Mouse (Mus musculus) midbrain, embryonic 16.5 days (tissue): ENCODE results near the gene Gdf15. TPM values are rescaled to one million over a fixed set of nuclear protein-coding genes. Genes with fewer than 3 reads are reported as not detected.

Experiments
- ATAC-seq: fragments of 200-750 bp; cut with Nextera tagmentation; 2 replicates; pipeline ENCODE4 v1.8.0; 2017; ENCODE audit warnings: moderate TSS enrichment
- H3K27ac ChIP-seq: fragments of 300-500 bp; sonication (generic); 2 replicates; pipeline ENCODE4 v1.5.1; 2014; ENCODE audit warnings: mild to moderate bottlenecking, low read length, mixed read lengths
- H3K27me3 ChIP-seq: fragments of 300-500 bp; sonication (generic); 2 replicates; pipeline ENCODE4 v1.6.1; 2014; ENCODE audit warnings: low read depth, low read length, mixed read lengths; ENCODE audit not compliant: control insufficient read depth, insufficient read depth
- H3K36me3 ChIP-seq: fragments of 300-500 bp; sonication (generic); 2 replicates; pipeline ENCODE4 v1.6.1; 2014; ENCODE audit warnings: mild to moderate bottlenecking, low read length, moderate library complexity, mixed read lengths; ENCODE audit not compliant: control insufficient read depth, insufficient read depth
- H3K4me1 ChIP-seq: fragments of 300-500 bp; sonication (generic); 2 replicates; pipeline ENCODE4 v1.6.1; 2014; ENCODE audit warnings: mild to moderate bottlenecking, low read length, mixed read lengths; ENCODE audit not compliant: control insufficient read depth, insufficient read depth
- H3K4me2 ChIP-seq: fragments of 300-500 bp; sonication (generic); 2 replicates; pipeline ENCODE4 v1.6.1; 2014; ENCODE audit warnings: mild to moderate bottlenecking, low read length, mixed read lengths
- H3K4me3 ChIP-seq: fragments of 300-500 bp; sonication (generic); 2 replicates; pipeline ENCODE4 v1.5.1; 2014; ENCODE audit warnings: low read depth, mild to moderate bottlenecking, low read length, moderate library complexity, mixed read lengths
- H3K9ac ChIP-seq: fragments of 300-500 bp; sonication (generic); 2 replicates; pipeline ENCODE4 v1.6.1; 2014; ENCODE audit warnings: low read depth, low read length, mixed read lengths
- H3K9me3 ChIP-seq: fragments of 300-500 bp; sonication (generic); replicated peaks from 2 replicates; pipeline ENCODE4 v1.6.1; 2014; ENCODE audit warnings: mild to moderate bottlenecking, low read length, mixed read lengths; ENCODE audit not compliant: control insufficient read depth, poor library complexity, severe bottlenecking
- WGBS: fragments of 180-500 bp; shearing (Covaris S2); extraction: QIAGEN DNeasy Blood & Tissue Kit; methylation state at CpG from one replicate; pipeline ENCODE4 v1.1.7; 2014; 5-methylcytosine and 5-hydroxymethylcytosine counted together
- polyA plus RNA-seq: library from polyadenylated mRNA; unstranded; fragments of >200 nt; fragmentation: Nextera tagmentation; extraction: Ambion mirVana; gene quantifications from 2 replicates; pipeline ENCODE4 v1.2.1, GENCODE M21; 2015

The Gdf15 gene
- polyA plus RNA-seq, 1 experiment from 2014 or later: 0.39 TPM

GRCm38 (mm10) chr8:70628986-70629490 is 3.2 kb downstream of the Gdf15 start:
- Histone ChIP-seq H3K27ac (peak overlapping the region; percentile 48; the same call in 1 of the 2 replicates), H3K9ac (peak overlapping the region; percentile 59), H3K9me3 (no peaks in the 10 kb centered on the region), H3K4me1 (peaks cover 6% of the 10 kb centered on the region; the same call in 1 of the 2 replicates), H3K27me3 (peaks cover 3% of the 10 kb centered on the region; the same call in 1 of the 2 replicates), H3K4me2 (peak overlapping the region; percentile 77), H3K36me3 (no peaks in the 10 kb centered on the region), H3K4me3 (peak overlapping the region; percentile 40)
- ATAC-seq: peak; percentile 16
- 58% methylated on average over 7 of the region's 7 CpGs for WGBS

DNA sequence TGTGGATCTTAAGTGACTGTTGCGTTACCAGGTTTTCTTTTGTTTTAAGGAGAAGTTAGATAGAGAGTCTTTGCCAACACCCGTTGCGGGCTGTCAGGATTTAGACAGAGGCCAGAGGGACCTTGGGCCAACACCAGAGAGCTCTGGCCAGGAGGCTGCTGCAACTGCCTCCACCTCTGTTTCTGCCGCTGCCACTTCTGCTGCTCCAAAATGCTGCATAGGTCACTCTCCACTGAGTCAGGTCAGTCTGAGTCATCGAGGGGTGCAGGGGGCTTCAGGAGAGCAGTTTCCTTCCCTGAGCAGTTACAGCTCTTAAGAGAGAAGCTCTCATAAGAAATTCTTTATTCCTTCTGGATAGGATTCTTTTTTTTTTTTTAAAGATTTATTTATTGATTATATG is 5.2 kb downstream of the Gdf15 start:
- Histone ChIP-seq H3K9ac (no peak overlapping the region), H3K36me3 (no peaks in the 10 kb centered on the region), H3K4me2 (no peak overlapping the region), H3K27ac (no peak overlapping the region), H3K27me3 (peaks cover 3% of the 10 kb centered on the region; the same call in 1 of the 2 replicates), H3K4me1 (peaks cover 6% of the 10 kb centered on the region; the same call in 1 of the 2 replicates), H3K4me3 (no peak overlapping the region), H3K9me3 (no peaks in the 10 kb centered on the region)
- 92% methylated on average over 5 of the region's 5 CpGs for WGBS
- ATAC-seq: no peak

DNA sequence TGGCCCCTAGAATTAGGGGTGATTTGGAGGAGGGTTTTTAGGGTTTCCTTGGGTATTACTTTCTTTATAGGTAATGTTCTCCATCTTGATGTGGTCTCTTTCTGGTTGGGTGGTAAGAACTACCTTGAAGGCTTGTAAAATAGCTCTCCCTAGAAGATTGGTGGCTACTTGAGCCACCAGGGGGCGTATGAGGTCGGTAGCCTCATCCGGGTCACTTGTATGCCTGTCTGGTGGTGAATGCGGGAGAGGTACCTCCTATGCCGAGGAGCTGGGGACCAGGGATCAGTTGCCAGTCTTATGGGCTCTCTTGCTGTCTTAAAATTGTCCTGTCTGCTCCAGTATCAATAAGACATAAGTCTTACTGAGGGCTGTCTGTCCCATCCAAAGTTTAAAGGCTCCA is 7.2 kb downstream of the Gdf15 start:
- H3K9me3 ChIP-seq: no peaks in the 10 kb centered on the region
- no peak overlapping the region for H3K4me2 ChIP-seq
- no peak overlapping the region for H3K27ac ChIP-seq
- H3K4me3 ChIP-seq: no peak overlapping the region
- H3K9ac ChIP-seq: no peak overlapping the region
- H3K36me3 ChIP-seq: no peaks in the 10 kb centered on the region
- no peak for ATAC-seq
- 15% methylated on average over 5 of the region's 5 CpGs for WGBS
- peaks cover 5% of the 10 kb centered on the region; the same call in 1 of the 2 replicates for H3K4me1 ChIP-seq
- no peaks in the 10 kb centered on the region for H3K27me3 ChIP-seq

- H3K36me3 ChIP-seq: no peaks in the 10 kb centered on the region
- H3K9ac ChIP-seq: no peak overlapping the region
- no peak for ATAC-seq
- H3K27ac ChIP-seq: no peak overlapping the region
- H3K27me3 ChIP-seq: no peaks in the 10 kb centered on the region
- no peak overlapping the region for H3K4me2 ChIP-seq
- no peaks in the 10 kb centered on the region for H3K9me3 ChIP-seq
- H3K4me1 ChIP-seq: no peaks in the 10 kb centered on the region
- H3K4me3 ChIP-seq: no peak overlapping the region
- WGBS: 67% methylated on average over 3 of the region's 3 CpGs
Observed at GRCm38 (mm10) chr8:70622220-70622619, 10.0 kb downstream of the Gdf15 start.

DNA sequence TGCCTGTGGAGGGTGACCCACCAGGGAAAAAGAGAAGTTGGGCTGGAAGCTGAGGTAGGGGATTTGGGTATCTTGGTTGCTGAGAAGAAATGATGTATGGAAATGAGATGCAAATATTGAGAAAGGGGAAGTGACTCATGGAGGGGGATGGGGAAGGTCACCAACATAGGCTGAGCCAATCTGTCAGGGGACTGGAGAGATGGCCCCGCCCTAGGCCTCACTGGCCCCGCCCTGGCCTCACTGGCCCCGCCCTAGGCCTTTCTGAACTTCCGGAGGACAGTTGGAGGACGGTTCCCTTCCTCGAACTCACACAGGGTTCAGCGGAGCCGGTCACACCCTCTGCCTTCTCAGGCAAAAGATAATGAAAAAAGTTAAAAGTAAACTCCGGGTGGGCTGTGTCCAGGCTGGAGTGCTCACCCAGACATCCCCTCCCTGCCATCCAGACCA is 13.3 kb downstream of the Gdf15 start:
- no peak overlapping the region for H3K4me3 ChIP-seq

DNA sequence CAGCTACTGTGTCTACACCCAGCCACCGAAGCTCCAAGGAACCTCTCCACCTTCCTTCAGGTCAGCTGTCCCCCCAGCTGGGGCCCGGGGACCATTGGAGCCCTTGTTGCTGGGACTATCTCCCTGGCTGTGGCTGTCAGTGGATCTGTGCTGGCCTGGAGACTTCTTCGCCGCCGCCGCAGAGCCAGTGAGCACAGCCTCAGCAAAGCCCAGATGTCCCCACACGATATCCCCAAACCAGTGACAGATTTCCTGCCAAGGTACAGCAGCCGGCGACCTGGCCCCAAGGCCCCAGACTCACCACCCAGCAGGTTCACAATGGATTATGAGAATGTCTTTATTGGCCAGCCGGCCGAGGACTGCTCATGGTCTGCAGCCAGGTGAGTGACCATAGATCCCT is 14.3 kb downstream of the Gdf15 start:
- ATAC-seq: no peak
- H3K4me1 ChIP-seq: no peaks in the 10 kb centered on the region
- H3K27me3 ChIP-seq: no peaks in the 10 kb centered on the region
- H3K4me2 ChIP-seq: no peak overlapping the region
- H3K36me3 ChIP-seq: no peaks in the 10 kb centered on the region
- 83% methylated on average over 11 of the region's 11 CpGs for WGBS
- no peak overlapping the region for H3K9ac ChIP-seq
- H3K9me3 ChIP-seq: no peaks in the 10 kb centered on the region
- no peak overlapping the region for H3K27ac ChIP-seq
- H3K4me3 ChIP-seq: no peak overlapping the region

More for the DNA sequence above, 13.3 kb downstream of the Gdf15 start:
- Histone ChIP-seq H3K27ac (no peak overlapping the region), H3K9ac (no peak overlapping the region), H3K9me3 (no peaks in the 10 kb centered on the region), H3K4me1 (no peaks in the 10 kb centered on the region), H3K27me3 (no peaks in the 10 kb centered on the region), H3K36me3 (no peaks in the 10 kb centered on the region), H3K4me2 (no peak overlapping the region)
- no peak for ATAC-seq
- WGBS: 27% methylated on average over 9 of the region's 9 CpGs

DNA sequence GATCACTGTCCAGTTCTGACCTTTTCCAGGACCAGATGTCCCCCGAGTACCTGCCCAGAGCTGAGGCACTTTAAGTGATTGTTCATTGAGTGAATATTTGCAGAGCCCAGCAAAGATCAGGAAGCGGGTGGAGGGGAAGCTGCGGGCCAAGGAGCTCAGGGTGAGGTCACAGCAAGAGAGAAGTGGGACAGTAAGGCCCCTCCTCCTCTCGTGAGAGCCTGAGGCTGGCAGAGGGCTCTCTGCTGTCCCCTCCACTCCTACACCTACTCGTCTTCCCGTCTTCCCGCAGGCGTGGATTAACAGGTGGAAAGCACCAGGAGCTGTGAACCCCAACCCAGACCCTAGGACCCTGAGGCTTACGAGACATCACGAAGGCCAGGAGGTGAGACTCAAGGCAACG is 15.6 kb downstream of the Gdf15 start:
- Histone ChIP-seq H3K9ac (no peak overlapping the region), H3K9me3 (no peaks in the 10 kb centered on the region), H3K27me3 (no peaks in the 10 kb centered on the region), H3K4me1 (peaks cover 2% of the 10 kb centered on the region; the same call in 1 of the 2 replicates), H3K4me2 (no peak overlapping the region), H3K36me3 (no peaks in the 10 kb centered on the region), H3K4me3 (no peak overlapping the region), H3K27ac (no peak overlapping the region)
- ATAC-seq: no peak
- WGBS: 61% methylated on average over 11 of the region's 11 CpGs

DNA sequence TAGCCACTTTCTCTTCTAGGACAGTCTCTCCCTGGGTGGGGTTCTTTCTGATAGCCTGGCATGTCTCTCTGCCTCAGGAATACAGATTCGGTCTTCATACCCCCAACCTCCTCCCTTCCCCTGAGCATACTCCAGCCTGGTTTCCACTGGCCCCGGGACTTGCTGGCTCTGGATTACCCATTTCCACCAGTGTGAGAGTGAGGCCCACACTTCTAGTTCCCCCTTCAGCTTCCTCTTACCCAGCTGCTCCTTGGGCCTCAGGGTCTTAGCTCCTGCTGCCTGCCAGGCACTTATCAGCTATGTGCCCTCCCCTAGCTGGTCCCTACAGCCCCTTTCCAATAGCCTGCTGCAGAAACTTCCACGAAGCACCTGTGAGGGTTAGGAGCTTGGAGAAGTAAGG is 16.4 kb downstream of the Gdf15 start, which contains the start of gene Lrrc25:
Gene Lrrc25 (plus strand): TSS at position 262 of the 400 bp plus-strand sequence.
- H3K27me3 ChIP-seq: no peaks in the 10 kb centered on the region
- 0 out of 2 replicates have a peak within 1 kb of the TSS, but pooled peaks have one; percentile 7 for H3K9ac ChIP-seq
- H3K27ac ChIP-seq: no peak within 1 kb of the TSS
- peaks cover 9% of the 10 kb centered on the region for H3K4me1 ChIP-seq
- H3K36me3 ChIP-seq: no peaks in the 10 kb centered on the region
- no peak within 1 kb of the TSS for H3K4me2 ChIP-seq
- ATAC-seq: no peak
- WGBS: 81% methylated on average over 3 of the region's 3 CpGs
- no peaks in the 10 kb centered on the region for H3K9me3 ChIP-seq
- H3K4me3 ChIP-seq: no peak within 1 kb of the TSS

DNA sequence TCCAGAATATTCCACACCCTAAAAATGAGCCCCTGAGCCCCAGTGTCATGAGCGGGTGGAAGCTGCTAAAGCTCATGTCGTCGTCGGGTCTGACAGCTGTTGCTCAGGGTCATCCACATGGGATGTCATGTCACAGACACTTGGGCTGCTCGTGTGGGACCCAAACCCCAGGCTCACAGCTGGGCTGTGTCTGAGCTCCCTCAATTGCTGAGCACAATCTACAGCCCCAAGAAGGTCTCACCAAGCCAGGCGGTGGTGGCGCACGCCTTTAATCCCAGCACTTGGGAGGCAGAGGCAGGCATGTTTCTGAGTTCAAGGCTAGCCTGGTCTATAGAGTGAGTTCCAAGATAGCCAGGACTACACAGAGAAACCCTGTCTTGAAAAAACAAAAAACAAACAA is 17.0 kb downstream of the Gdf15 start:
- H3K9me3 ChIP-seq: no peaks in the 10 kb centered on the region
- no peak for ATAC-seq
- no peak overlapping the region for H3K4me3 ChIP-seq
- 86% methylated on average over 8 of the region's 8 CpGs for WGBS
- H3K36me3 ChIP-seq: no peaks in the 10 kb centered on the region
- H3K27me3 ChIP-seq: no peaks in the 10 kb centered on the region
- no peak overlapping the region for H3K4me2 ChIP-seq
- peaks cover 11% of the 10 kb centered on the region for H3K4me1 ChIP-seq
- H3K9ac ChIP-seq: no peak overlapping the region
- H3K27ac ChIP-seq: no peak overlapping the region
